Mouse (Mus musculus) limb, embryonic 15.5 days (tissue): ENCODE results near the gene Cdh23. TPM values are rescaled to one million over a fixed set of nuclear protein-coding genes. Genes with fewer than 3 reads are reported as not detected.

ENCODE experiments used
- ATAC-seq: fragments of 200-750 bp; cut with Nextera tagmentation; 2 replicates; pipeline ENCODE4 v1.8.0; 2017; ENCODE audit warnings: low read depth, moderate TSS enrichment; ENCODE audit not compliant: insufficient number of reproducible peaks, low FRiP score, low TSS enrichment
- H3K27ac ChIP-seq: fragments of 300-500 bp; sonication (generic); 2 replicates; pipeline ENCODE4 v1.5.1; 2015; ENCODE audit warnings: moderate library complexity, mild to moderate bottlenecking, inconsistent platforms
- H3K27me3 ChIP-seq: fragments of 300-500 bp; sonication (generic); 2 replicates; pipeline ENCODE4 v1.6.1; 2015; ENCODE audit warnings: inconsistent platforms
- H3K36me3 ChIP-seq: fragments of 300-500 bp; sonication (generic); 2 replicates; pipeline ENCODE4 v1.6.1; 2015; ENCODE audit warnings: inconsistent platforms
- H3K4me1 ChIP-seq: fragments of 300-500 bp; sonication (generic); 2 replicates; pipeline ENCODE4 v1.6.1; 2015; ENCODE audit warnings: inconsistent platforms
- H3K4me2 ChIP-seq: fragments of 300-500 bp; sonication (generic); 2 replicates; pipeline ENCODE4 v1.6.1; 2015; ENCODE audit warnings: mild to moderate bottlenecking, inconsistent platforms
- H3K4me3 ChIP-seq: fragments of 300-500 bp; sonication (generic); 2 replicates; pipeline ENCODE4 v1.5.1; 2015; ENCODE audit warnings: mild to moderate bottlenecking, inconsistent platforms
- H3K9ac ChIP-seq: fragments of 300-500 bp; sonication (generic); 2 replicates; pipeline ENCODE4 v1.6.1; 2015; ENCODE audit warnings: inconsistent platforms
- H3K9me3 ChIP-seq: fragments of 300-500 bp; sonication (generic); 2 replicates; pipeline ENCODE4 v1.6.1; 2016; ENCODE audit warnings: inconsistent platforms
- WGBS: fragments of 180-500 bp; shearing (Covaris S2); methylation state at CpG from one replicate; pipeline ENCODE4 v1.1.7; 2015; 5-methylcytosine and 5-hydroxymethylcytosine counted together
- polyA plus RNA-seq: library from polyadenylated mRNA; unstranded; fragments of >200 nt; fragmentation: Nextera tagmentation; extraction: Ambion mirVana; gene quantifications from 2 replicates; pipeline ENCODE4 v1.2.1, GENCODE M21; 2015

Gene Cdh23
- polyA plus RNA-seq, 1 experiment from 2014 or later, result 1.6 TPM

- no peak overlapping the region for H3K9ac ChIP-seq
- peaks cover 74% of the 10 kb centered on the region for H3K4me1 ChIP-seq
These were observed 414.7 kb downstream of the Cdh23 start for GRCm38 (mm10) chr10:60281571-60282050.

GRCm38 (mm10) chr10:60280353-60280752 lies 415.9 kb downstream of the Cdh23 start:
- Histone ChIP-seq H3K9me3 (no peaks in the 10 kb centered on the region), H3K4me1 (peaks cover 61% of the 10 kb centered on the region), H3K27ac (no peak overlapping the region; the same call in 1 of the 2 replicates), H3K9ac (no peak overlapping the region), H3K4me3 (no peak overlapping the region), H3K36me3 (no peaks in the 10 kb centered on the region), H3K27me3 (no peaks in the 10 kb centered on the region), H3K4me2 (peak overlapping the region; percentile 85)
- WGBS, result 82% methylated on average over 6 of the region's 6 CpGs
- ATAC-seq, result no peak

More at GRCm38 (mm10) chr10:60281571-60282050, 414.7 kb downstream of the Cdh23 start:
- WGBS, result 82% methylated on average over 9 of the region's 9 CpGs
- Histone ChIP-seq H3K36me3 (no peaks in the 10 kb centered on the region), H3K4me2 (no peak overlapping the region), H3K9me3 (no peaks in the 10 kb centered on the region), H3K4me3 (no peak overlapping the region), H3K27me3 (no peaks in the 10 kb centered on the region), H3K27ac (no peak overlapping the region)
- ATAC-seq, result no peak

GRCm38 (mm10) chr10:60279941-60280301 lies 416.4 kb downstream of the Cdh23 start:
- peak overlapping the region; percentile 50 for H3K27ac ChIP-seq
- no peaks in the 10 kb centered on the region for H3K9me3 ChIP-seq
- no peaks in the 10 kb centered on the region for H3K27me3 ChIP-seq
- peak overlapping the region; percentile 7 for H3K4me3 ChIP-seq
- ATAC-seq, result no peak
- peak overlapping the region; percentile 85 for H3K4me2 ChIP-seq
- peaks cover 57% of the 10 kb centered on the region for H3K4me1 ChIP-seq
- H3K9ac ChIP-seq, result no peak overlapping the region
- WGBS, result 80% methylated on average over 9 of the region's 9 CpGs
- no peaks in the 10 kb centered on the region for H3K36me3 ChIP-seq

DNA sequence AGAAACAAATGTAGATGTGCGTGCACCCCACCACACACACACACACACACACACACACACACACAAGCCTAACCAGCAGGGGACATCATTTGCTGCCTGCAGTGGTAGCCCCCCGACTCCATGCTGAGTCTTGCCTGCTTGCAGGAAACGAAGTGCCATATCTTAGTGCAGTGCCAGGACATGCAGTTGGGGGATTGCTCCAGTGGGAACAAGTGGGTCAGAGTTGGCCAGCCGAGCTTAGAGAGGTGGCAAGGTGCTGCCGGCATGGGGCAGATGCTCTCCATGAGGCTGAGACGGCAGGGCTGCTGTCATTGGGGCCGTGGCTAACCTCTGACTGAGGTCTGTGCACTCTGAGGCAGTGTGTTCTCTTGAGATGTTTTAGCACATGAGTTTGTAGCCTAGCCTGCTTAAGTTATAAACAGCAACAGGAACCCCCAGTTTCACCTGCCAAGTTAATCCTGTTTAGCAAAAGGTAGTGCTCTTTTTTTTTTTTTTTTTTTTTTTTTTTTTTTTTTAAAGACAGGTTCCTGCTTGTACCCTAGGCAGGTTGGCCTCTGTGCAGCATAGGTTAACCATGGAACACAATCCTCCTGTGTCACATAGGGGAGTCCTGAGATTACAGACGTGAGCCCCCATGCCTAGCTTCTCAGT lies 416.9 kb downstream of the Cdh23 start:
- WGBS, result 56% methylated on average over 8 of the region's 8 CpGs
- Histone ChIP-seq H3K4me3 (peak overlapping the region; percentile 83; the same call in 1 of the 2 replicates), H3K9ac (no peak overlapping the region), H3K4me2 (peak overlapping the region; percentile 85), H3K27me3 (no peaks in the 10 kb centered on the region), H3K27ac (peak overlapping the region; percentile 50), H3K4me1 (peaks cover 52% of the 10 kb centered on the region), H3K9me3 (no peaks in the 10 kb centered on the region), H3K36me3 (no peaks in the 10 kb centered on the region)
- ATAC-seq, result no peak

- Histone ChIP-seq H3K36me3 (no peaks in the 10 kb centered on the region), H3K27ac (0 out of 2 replicates have a peak overlapping the region, but pooled peaks have one; percentile 17), H3K4me1 (peaks cover 49% of the 10 kb centered on the region), H3K9ac (no peak overlapping the region), H3K4me2 (peak overlapping the region; percentile 85), H3K4me3 (peak overlapping the region; percentile 83), H3K27me3 (no peaks in the 10 kb centered on the region), H3K9me3 (no peaks in the 10 kb centered on the region)
- ATAC-seq, result no peak
- WGBS, result 77% methylated on average over 3 of the region's 3 CpGs
These were observed 417.5 kb downstream of the Cdh23 start for GRCm38 (mm10) chr10:60278786-60279185.

GRCm38 (mm10) chr10:60278006-60278399 lies 418.3 kb downstream of the Cdh23 start:
- peak overlapping the region; percentile 89 for H3K9ac ChIP-seq
- no peaks in the 10 kb centered on the region for H3K36me3 ChIP-seq
- H3K27me3 ChIP-seq, result no peaks in the 10 kb centered on the region
- peak overlapping the region; percentile 88 for H3K27ac ChIP-seq
- H3K4me1 ChIP-seq, result peaks cover 49% of the 10 kb centered on the region
- WGBS, result 6% methylated on average over 13 of the region's 13 CpGs
- H3K4me2 ChIP-seq, result peak overlapping the region; percentile 85
- no peaks in the 10 kb centered on the region for H3K9me3 ChIP-seq
- peak overlapping the region; percentile 83 for H3K4me3 ChIP-seq
- ATAC-seq, result 0 out of 2 replicates have a peak, but pooled peaks have one; percentile 1

GRCm38 (mm10) chr10:60277207-60278005 lies 418.9 kb downstream of the Cdh23 start, which contains the start of gene Psap:
TSS of gene Psap (plus strand) at chr10:60277627.
- H3K27me3 ChIP-seq, result no peaks in the 10 kb centered on the region
- H3K36me3 ChIP-seq, result no peaks in the 10 kb centered on the region
- H3K27ac ChIP-seq, result peak within 1 kb of the TSS; percentile 88
- no peaks in the 10 kb centered on the region for H3K9me3 ChIP-seq
- H3K4me1 ChIP-seq, result peaks cover 45% of the 10 kb centered on the region
- H3K4me2 ChIP-seq, result peak within 1 kb of the TSS; percentile 85
- WGBS, result 2% methylated on average over 54 of the region's 54 CpGs
- peak within 1 kb of the TSS; percentile 89 for H3K9ac ChIP-seq
- H3K4me3 ChIP-seq, result peak within 1 kb of the TSS; percentile 83
- peak; percentile 87 for ATAC-seq

DNA sequence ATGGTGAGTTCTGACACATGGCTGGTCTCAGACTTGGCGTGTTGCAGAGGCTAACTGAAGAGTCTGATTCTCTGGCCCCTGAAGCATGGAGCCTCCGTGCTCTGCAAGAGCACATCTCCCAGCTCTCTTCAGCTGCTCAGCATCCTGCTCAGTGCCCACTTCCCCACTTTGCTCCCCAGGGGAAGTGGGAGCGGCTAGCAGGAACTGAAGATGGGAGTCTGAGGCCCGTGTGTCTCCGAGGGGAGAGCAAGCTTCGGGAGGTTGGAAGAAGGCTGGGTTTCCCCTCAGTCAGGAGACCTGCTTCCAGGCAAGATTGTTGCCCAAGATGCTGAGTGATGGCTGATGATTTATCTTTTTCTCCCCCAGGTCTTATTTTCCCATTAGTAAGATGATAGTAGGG lies 422.9 kb downstream of the Cdh23 start:
- Histone ChIP-seq H3K36me3 (no peaks in the 10 kb centered on the region), H3K27ac (no peak overlapping the region), H3K9me3 (no peaks in the 10 kb centered on the region), H3K27me3 (no peaks in the 10 kb centered on the region), H3K4me1 (peaks cover 9% of the 10 kb centered on the region; the same call in 1 of the 2 replicates), H3K9ac (0 out of 2 replicates have a peak overlapping the region, but pooled peaks have one; percentile 4), H3K4me3 (no peak overlapping the region), H3K4me2 (no peak overlapping the region)
- WGBS, result 61% methylated on average over 6 of the region's 6 CpGs
- no peak for ATAC-seq

GRCm38 (mm10) chr10:60272241-60272640 lies 424.0 kb downstream of the Cdh23 start:
- no peak for ATAC-seq
- H3K27ac ChIP-seq, result no peak overlapping the region
- WGBS, result 49% methylated on average over 6 of the region's 6 CpGs
- no peaks in the 10 kb centered on the region for H3K27me3 ChIP-seq
- H3K9ac ChIP-seq, result no peak overlapping the region
- peaks cover 4% of the 10 kb centered on the region; the same call in 1 of the 2 replicates for H3K4me1 ChIP-seq
- no peaks in the 10 kb centered on the region for H3K9me3 ChIP-seq
- no peak overlapping the region for H3K4me2 ChIP-seq
- H3K36me3 ChIP-seq, result no peaks in the 10 kb centered on the region
- H3K4me3 ChIP-seq, result no peak overlapping the region

DNA sequence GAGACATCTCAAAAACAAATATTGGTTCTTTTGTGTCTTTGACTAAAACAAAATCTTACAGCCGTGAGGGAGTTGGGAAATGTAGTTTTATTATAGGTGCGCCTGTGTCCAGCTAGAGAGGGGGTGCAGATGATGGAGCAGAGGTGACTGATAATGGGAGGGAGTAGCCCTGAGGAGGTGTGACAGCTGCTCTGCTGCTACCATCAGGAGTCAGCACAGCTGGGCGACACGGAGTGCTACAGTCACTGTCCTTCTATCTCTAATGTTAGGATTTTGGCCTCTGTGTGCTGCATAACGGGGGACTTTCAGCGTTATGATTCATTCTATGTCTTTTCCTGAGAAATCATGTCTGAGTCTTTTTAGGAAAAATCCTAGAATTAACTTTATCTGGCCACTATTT lies 425.3 kb downstream of the Cdh23 start:
- H3K4me1 ChIP-seq, result no peaks in the 10 kb centered on the region
- no peak overlapping the region for H3K27ac ChIP-seq
- no peaks in the 10 kb centered on the region for H3K27me3 ChIP-seq
- no peak for ATAC-seq
- no peak overlapping the region for H3K4me3 ChIP-seq
- H3K9me3 ChIP-seq, result no peaks in the 10 kb centered on the region
- H3K9ac ChIP-seq, result no peak overlapping the region
- no peak overlapping the region for H3K4me2 ChIP-seq
- H3K36me3 ChIP-seq, result no peaks in the 10 kb centered on the region
- WGBS, result 70% methylated on average over 6 of the region's 6 CpGs

- Histone ChIP-seq H3K27ac (no peak overlapping the region; the same call in 1 of the 2 replicates), H3K4me2 (no peak overlapping the region), H3K4me3 (no peak overlapping the region), H3K9me3 (no peaks in the 10 kb centered on the region), H3K27me3 (no peaks in the 10 kb centered on the region), H3K4me1 (no peaks in the 10 kb centered on the region), H3K9ac (no peak overlapping the region), H3K36me3 (no peaks in the 10 kb centered on the region)
- ATAC-seq, result no peak
- WGBS, result 70% methylated on average over 13 of the region's 13 CpGs
These were observed 426.9 kb downstream of the Cdh23 start for GRCm38 (mm10) chr10:60269141-60270064.
